Mouse (Mus musculus) liver, embryonic 16.5 days (tissue): ENCODE data around the gene Hoxa2. TPM values are rescaled to one million over a fixed set of nuclear protein-coding genes. Genes with fewer than 3 reads are reported as not detected.
A peak's percentile ranks its signal among the peaks of the same experiment; 100 is the strongest.

Source experiments
- ATAC-seq: fragments of 200-750 bp; cut with Nextera tagmentation; 2 replicates; pipeline ENCODE4 v1.8.0; 2017; ENCODE audit warnings: low read depth, mild to moderate bottlenecking, moderate number of reproducible peaks, moderate library complexity
- H3K27ac ChIP-seq: fragments of 300-500 bp; sonication (generic); 2 replicates; pipeline ENCODE4 v1.5.1; 2014; ENCODE audit warnings: mild to moderate bottlenecking, low read length
- H3K27me3 ChIP-seq: fragments of 300-500 bp; sonication (generic); 2 replicates; pipeline ENCODE4 v1.6.1; 2014; ENCODE audit warnings: low read depth, low read length, mixed read lengths; ENCODE audit not compliant: control insufficient read depth, insufficient read depth
- H3K36me3 ChIP-seq: fragments of 300-500 bp; sonication (generic); 2 replicates; pipeline ENCODE4 v1.6.1; 2014; ENCODE audit warnings: mild to moderate bottlenecking; ENCODE audit not compliant: control insufficient read depth, insufficient read depth
- H3K4me1 ChIP-seq: fragments of 300-500 bp; sonication (generic); 2 replicates; pipeline ENCODE4 v1.6.1; 2014; ENCODE audit warnings: low read depth, low read length, mixed read lengths; ENCODE audit not compliant: control insufficient read depth
- H3K4me2 ChIP-seq: fragments of 300-500 bp; sonication (generic); 2 replicates; pipeline ENCODE4 v1.6.1; 2014; ENCODE audit warnings: low read depth, low read length, mixed read lengths
- H3K4me3 ChIP-seq: fragments of 300-500 bp; sonication (generic); 2 replicates; pipeline ENCODE4 v1.5.1; 2014; ENCODE audit warnings: low read depth, mild to moderate bottlenecking, low read length
- H3K9ac ChIP-seq: fragments of 300-500 bp; sonication (generic); 2 replicates; pipeline ENCODE4 v1.6.1; 2014; ENCODE audit warnings: low read depth, low read length
- H3K9me3 ChIP-seq: fragments of 300-500 bp; sonication (generic); replicated peaks from 2 replicates; pipeline ENCODE4 v1.6.1; 2016; ENCODE audit warnings: low read length; ENCODE audit not compliant: control insufficient read depth
- WGBS: fragments of 180-500 bp; shearing (Covaris S2); extraction: QIAGEN DNeasy Blood & Tissue Kit; methylation state at CpG from one replicate; pipeline ENCODE4 v1.1.7; 2014; ENCODE audit not compliant: insufficient replicate concordance; 5-methylcytosine and 5-hydroxymethylcytosine counted together
- polyA plus RNA-seq: library from polyadenylated mRNA; unstranded; fragments of >200 nt; fragmentation: Nextera tagmentation; extraction: Ambion mirVana; gene quantifications from 2 replicates; pipeline ENCODE4 v1.2.1, GENCODE M21; 2015

Gene Hoxa2
- polyA plus RNA-seq, 1 experiment from 2014 or later: 0.44 TPM

GRCm38 (mm10) chr6:52177061-52177735, 12.6 kb upstream of the Hoxa2 start, which contains the start of gene 5730596B20Rik:
5730596B20Rik (plus strand) TSS chr6:52177498.
- Histone ChIP-seq H3K27ac (no peak within 1 kb of the TSS), H3K9me3 (no peaks in the 10 kb centered on the region), H3K9ac (no peak within 1 kb of the TSS), H3K36me3 (no peaks in the 10 kb centered on the region), H3K4me2 (no peak within 1 kb of the TSS), H3K4me1 (peaks cover 3% of the 10 kb centered on the region; the same call in 1 of the 2 replicates), H3K4me3 (peak within 1 kb of the TSS; percentile 11; the same call in 1 of the 2 replicates), H3K27me3 (peaks cover 89% of the 10 kb centered on the region)
- no peak for ATAC-seq
- WGBS: 6% methylated on average over 36 of the region's 36 CpGs

- H3K9ac ChIP-seq: no peak overlapping the region
- peaks cover 3% of the 10 kb centered on the region; the same call in 1 of the 2 replicates for H3K4me1 ChIP-seq
- H3K27ac ChIP-seq: no peak overlapping the region
- peaks cover 94% of the 10 kb centered on the region for H3K27me3 ChIP-seq
- ATAC-seq: no peak
- no peaks in the 10 kb centered on the region for H3K36me3 ChIP-seq
- no peak overlapping the region; the same call in 1 of the 2 replicates for H3K4me3 ChIP-seq
- H3K9me3 ChIP-seq: no peaks in the 10 kb centered on the region
- WGBS: 6% methylated on average over 6 of the region's 6 CpGs
- H3K4me2 ChIP-seq: no peak overlapping the region
These were observed 11.8 kb upstream of the Hoxa2 start for GRCm38 (mm10) chr6:52176391-52176790.

- WGBS: 1% methylated on average over 14 of the region's 35 CpGs
- Histone ChIP-seq H3K9me3 (no peaks in the 10 kb centered on the region), H3K4me1 (peaks cover 3% of the 10 kb centered on the region; the same call in 1 of the 2 replicates), H3K9ac (no peak overlapping the region), H3K4me3 (peak overlapping the region; percentile 33), H3K27ac (no peak overlapping the region), H3K4me2 (no peak overlapping the region), H3K36me3 (no peaks in the 10 kb centered on the region), H3K27me3 (peaks cover 94% of the 10 kb centered on the region)
- ATAC-seq: no peak
These were observed 11.2 kb upstream of the Hoxa2 start for GRCm38 (mm10) chr6:52175864-52176263.

- ATAC-seq: no peak
- 6% methylated on average over 41 of the region's 41 CpGs for WGBS
- no peak overlapping the region for H3K4me2 ChIP-seq
- H3K27me3 ChIP-seq: peaks cover 94% of the 10 kb centered on the region
- H3K4me3 ChIP-seq: peak overlapping the region; percentile 33
- H3K27ac ChIP-seq: no peak overlapping the region; the same call in 1 of the 2 replicates
- no peaks in the 10 kb centered on the region for H3K36me3 ChIP-seq
- H3K9me3 ChIP-seq: no peaks in the 10 kb centered on the region
- H3K9ac ChIP-seq: no peak overlapping the region
- peaks cover 3% of the 10 kb centered on the region; the same call in 1 of the 2 replicates for H3K4me1 ChIP-seq
These were observed 10.5 kb upstream of the Hoxa2 start for GRCm38 (mm10) chr6:52174968-52175751.

GRCm38 (mm10) chr6:52173648-52174047, 9.0 kb upstream of the Hoxa2 start:
- no peak for ATAC-seq
- no peak overlapping the region for H3K4me2 ChIP-seq
- no peak overlapping the region for H3K27ac ChIP-seq
- no peaks in the 10 kb centered on the region for H3K9me3 ChIP-seq
- H3K9ac ChIP-seq: no peak overlapping the region
- peaks cover 3% of the 10 kb centered on the region; the same call in 1 of the 2 replicates for H3K4me1 ChIP-seq
- H3K27me3 ChIP-seq: peaks cover 92% of the 10 kb centered on the region
- H3K36me3 ChIP-seq: no peaks in the 10 kb centered on the region
- WGBS: 14% methylated on average over 4 of the region's 4 CpGs
- H3K4me3 ChIP-seq: no peak overlapping the region

GRCm38 (mm10) chr6:52172501-52172900, 7.9 kb upstream of the Hoxa2 start:
- Histone ChIP-seq H3K4me2 (peak overlapping the region; percentile 34), H3K4me3 (peak overlapping the region; percentile 32), H3K27ac (no peak overlapping the region), H3K4me1 (peaks cover 3% of the 10 kb centered on the region; the same call in 1 of the 2 replicates), H3K27me3 (peaks cover 92% of the 10 kb centered on the region), H3K9me3 (no peaks in the 10 kb centered on the region), H3K9ac (no peak overlapping the region), H3K36me3 (no peaks in the 10 kb centered on the region)
- 5% methylated on average over 35 of the region's 35 CpGs for WGBS
- peak; percentile 50 for ATAC-seq

GRCm38 (mm10) chr6:52171938-52172337, 7.3 kb upstream of the Hoxa2 start:
- no peak for ATAC-seq
- Histone ChIP-seq H3K4me1 (peaks cover 3% of the 10 kb centered on the region; the same call in 1 of the 2 replicates), H3K4me3 (no peak overlapping the region), H3K9ac (no peak overlapping the region), H3K36me3 (no peaks in the 10 kb centered on the region), H3K9me3 (no peaks in the 10 kb centered on the region), H3K27ac (no peak overlapping the region), H3K27me3 (peaks cover 92% of the 10 kb centered on the region), H3K4me2 (0 out of 2 replicates have a peak overlapping the region, but pooled peaks have one; percentile 34)
- WGBS: 33% methylated on average over 7 of the region's 7 CpGs

- no peak for ATAC-seq
- Histone ChIP-seq H3K4me3 (no peak overlapping the region), H3K36me3 (no peaks in the 10 kb centered on the region), H3K27ac (no peak overlapping the region), H3K4me1 (peaks cover 3% of the 10 kb centered on the region; the same call in 1 of the 2 replicates), H3K27me3 (peaks cover 92% of the 10 kb centered on the region), H3K9me3 (no peaks in the 10 kb centered on the region), H3K4me2 (no peak overlapping the region), H3K9ac (no peak overlapping the region)
- WGBS: 22% methylated on average over 4 of the region's 4 CpGs
These were observed 6.7 kb upstream of the Hoxa2 start for GRCm38 (mm10) chr6:52171331-52171730.

- Histone ChIP-seq H3K9ac (no peak overlapping the region), H3K4me2 (no peak overlapping the region), H3K27ac (no peak overlapping the region), H3K4me3 (no peak overlapping the region), H3K36me3 (no peaks in the 10 kb centered on the region), H3K9me3 (no peaks in the 10 kb centered on the region), H3K4me1 (peaks cover 3% of the 10 kb centered on the region; the same call in 1 of the 2 replicates), H3K27me3 (peaks cover 92% of the 10 kb centered on the region)
- ATAC-seq: no peak
- WGBS: 4% methylated on average over 5 of the region's 5 CpGs
These were observed 6.2 kb upstream of the Hoxa2 start for GRCm38 (mm10) chr6:52170898-52171223.
